Mouse (Mus musculus) kidney, embryonic 16.5 days (tissue): ENCODE results near the gene Tnfrsf13c. TPM values are rescaled to one million over a fixed set of nuclear protein-coding genes. Genes with fewer than 3 reads are reported as not detected.

Experiments
- ATAC-seq: fragments of 200-750 bp; cut with Nextera tagmentation; 2 replicates; pipeline ENCODE4 v1.8.0; 2017; ENCODE audit warnings: moderate TSS enrichment; ENCODE audit not compliant: low FRiP score, low TSS enrichment
- H3K27ac ChIP-seq: fragments of 300-500 bp; sonication (generic); 2 replicates; pipeline ENCODE4 v1.5.1; 2014; ENCODE audit warnings: low read length
- H3K27me3 ChIP-seq: fragments of 300-500 bp; sonication (generic); 2 replicates; pipeline ENCODE4 v1.6.1; 2014; ENCODE audit warnings: low read length, control low read depth, mixed read lengths; ENCODE audit not compliant: insufficient read depth
- H3K36me3 ChIP-seq: fragments of 300-500 bp; sonication (generic); 2 replicates; pipeline ENCODE4 v1.6.1; 2014; ENCODE audit warnings: low read length, control low read depth, mixed read lengths; ENCODE audit not compliant: insufficient read depth
- H3K4me1 ChIP-seq: fragments of 300-500 bp; sonication (generic); 2 replicates; pipeline ENCODE4 v1.6.1; 2014; ENCODE audit warnings: low read length, control low read depth, mixed read lengths; ENCODE audit not compliant: insufficient read depth
- H3K4me2 ChIP-seq: fragments of 300-500 bp; sonication (generic); replicated peaks from 2 replicates; pipeline ENCODE4 v1.6.1; 2014; ENCODE audit warnings: low read depth, low read length
- H3K4me3 ChIP-seq: fragments of 300-500 bp; sonication (generic); 2 replicates; pipeline ENCODE4 v1.5.1; 2014; ENCODE audit warnings: mild to moderate bottlenecking, low read length
- H3K9ac ChIP-seq: fragments of 300-500 bp; sonication (generic); replicated peaks from 2 replicates; pipeline ENCODE4 v1.6.1; 2014; ENCODE audit warnings: low read length
- H3K9me3 ChIP-seq: fragments of 300-500 bp; sonication (generic); 2 replicates; pipeline ENCODE4 v1.6.1; 2016; ENCODE audit warnings: low read length, control low read depth
- WGBS: fragments of 180-500 bp; shearing (Covaris S2); extraction: QIAGEN DNeasy Blood & Tissue Kit; methylation state at CpG from one replicate; pipeline ENCODE4 v1.1.7; 2014; 5-methylcytosine and 5-hydroxymethylcytosine counted together
- polyA plus RNA-seq: library from polyadenylated mRNA; unstranded; fragments of >200 nt; fragmentation: Nextera tagmentation; extraction: Ambion mirVana; gene quantifications from 2 replicates; pipeline ENCODE4 v1.2.1, GENCODE M21; 2015

Gene Tnfrsf13c
- polyA plus RNA-seq, 1 experiment from 2014 or later: 0.15 TPM

DNA sequence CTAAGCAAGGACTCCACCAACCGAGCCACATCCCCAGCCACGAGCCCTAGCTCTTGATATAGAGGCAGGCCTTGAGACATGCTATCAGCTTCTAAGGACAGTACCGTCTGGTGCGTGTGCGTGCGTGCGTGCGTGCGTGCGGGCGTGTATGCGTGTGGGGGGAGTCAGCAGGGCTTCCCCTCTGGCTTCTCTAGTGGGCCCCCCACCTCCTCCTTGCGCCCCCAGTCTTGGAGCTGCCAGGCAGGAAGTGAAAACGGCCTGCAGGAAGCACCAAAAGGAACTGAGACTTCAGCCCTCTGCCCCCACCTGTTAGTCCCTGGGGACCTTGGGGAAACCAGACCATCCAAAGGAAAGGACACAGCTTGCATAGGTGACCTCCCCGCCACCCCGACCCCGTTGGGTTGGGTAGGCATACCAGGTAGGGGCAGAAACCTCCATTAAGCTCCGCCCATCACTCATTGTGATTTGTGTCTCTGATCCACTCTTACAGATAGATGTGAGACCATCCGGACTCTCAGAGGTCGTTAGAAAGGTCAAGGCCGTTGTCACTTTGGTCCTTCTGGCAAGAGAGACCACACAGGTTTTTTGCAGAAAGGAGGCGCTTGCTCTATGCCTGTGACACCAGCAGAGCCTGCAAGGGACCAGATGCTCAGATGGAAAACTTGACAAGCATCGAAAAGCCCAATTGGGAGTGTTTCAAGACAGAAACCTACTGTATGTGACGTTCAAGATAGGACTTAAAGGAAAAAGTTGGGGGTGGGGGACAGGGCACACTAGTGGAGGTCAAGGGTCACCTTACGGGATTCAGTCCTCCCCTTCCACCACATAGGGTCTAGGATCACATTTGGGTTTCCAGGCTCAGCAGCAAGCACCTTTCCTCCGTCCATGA, 5.1 kb downstream of the Tnfrsf13c start:
- H3K27ac ChIP-seq: no peak overlapping the region
- H3K27me3 ChIP-seq: peaks cover 36% of the 10 kb centered on the region
- WGBS: 71% methylated on average over 26 of the region's 26 CpGs
- no peak overlapping the region for H3K4me2 ChIP-seq
- H3K9ac ChIP-seq: no peak overlapping the region
- no peak for ATAC-seq
- H3K36me3 ChIP-seq: no peaks in the 10 kb centered on the region
- no peak overlapping the region for H3K4me3 ChIP-seq
- H3K4me1 ChIP-seq: peaks cover 5% of the 10 kb centered on the region
- no peaks in the 10 kb centered on the region for H3K9me3 ChIP-seq

DNA sequence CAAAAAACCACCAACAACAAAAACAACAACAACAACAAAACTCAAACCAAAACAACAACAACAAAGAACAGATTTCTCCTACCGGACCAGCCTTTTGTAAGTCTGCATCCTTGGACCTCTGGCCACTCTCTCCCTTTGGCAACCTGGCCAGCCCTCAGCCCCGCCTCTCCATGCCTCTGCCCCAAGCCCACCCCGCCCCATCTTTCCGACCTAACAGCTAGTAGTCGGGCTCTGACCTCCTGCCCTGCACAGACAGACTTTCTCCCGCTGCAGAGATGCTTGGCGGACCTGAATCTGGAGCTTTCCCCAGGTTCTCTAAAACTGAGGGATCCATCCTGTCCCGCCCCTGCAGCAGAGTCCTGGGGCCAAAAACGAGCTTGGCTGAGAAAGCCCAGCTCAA, 6.2 kb downstream of the Tnfrsf13c start:
- no peak overlapping the region for H3K4me3 ChIP-seq
- H3K4me2 ChIP-seq: no peak overlapping the region
- WGBS: 41% methylated on average over 9 of the region's 9 CpGs
- peaks cover 42% of the 10 kb centered on the region for H3K27me3 ChIP-seq
- no peak overlapping the region for H3K27ac ChIP-seq
- no peaks in the 10 kb centered on the region for H3K36me3 ChIP-seq
- no peak overlapping the region for H3K9ac ChIP-seq
- ATAC-seq: no peak
- no peaks in the 10 kb centered on the region for H3K4me1 ChIP-seq
- no peaks in the 10 kb centered on the region for H3K9me3 ChIP-seq

DNA sequence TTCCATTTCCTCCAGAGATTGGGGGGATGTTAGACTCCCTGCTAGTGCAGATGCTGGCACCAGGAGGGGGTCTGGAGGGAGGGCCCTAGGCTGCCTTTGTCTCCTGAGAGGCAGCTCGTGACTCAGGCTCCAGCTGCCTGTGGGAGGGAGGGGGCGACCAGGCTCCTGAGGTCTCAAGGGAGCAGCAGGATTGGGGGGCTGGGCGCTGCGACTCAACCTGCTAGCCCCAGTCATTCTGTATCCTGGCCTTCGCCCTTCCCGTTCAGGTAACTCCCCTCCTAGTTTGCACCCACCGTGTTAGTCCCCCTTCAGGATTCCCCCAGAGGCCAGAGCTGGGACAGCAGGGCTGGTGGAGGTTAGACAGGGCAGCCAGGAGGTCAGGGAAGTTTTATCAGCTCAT, 7.1 kb downstream of the Tnfrsf13c start:
- Histone ChIP-seq H3K4me2 (no peak overlapping the region), H3K27ac (no peak overlapping the region), H3K9me3 (no peaks in the 10 kb centered on the region), H3K4me1 (peaks cover 8% of the 10 kb centered on the region; the same call in 1 of the 2 replicates), H3K9ac (no peak overlapping the region), H3K36me3 (no peaks in the 10 kb centered on the region), H3K27me3 (peaks cover 50% of the 10 kb centered on the region), H3K4me3 (no peak overlapping the region)
- 25% methylated on average over 7 of the region's 7 CpGs for WGBS
- ATAC-seq: no peak

DNA sequence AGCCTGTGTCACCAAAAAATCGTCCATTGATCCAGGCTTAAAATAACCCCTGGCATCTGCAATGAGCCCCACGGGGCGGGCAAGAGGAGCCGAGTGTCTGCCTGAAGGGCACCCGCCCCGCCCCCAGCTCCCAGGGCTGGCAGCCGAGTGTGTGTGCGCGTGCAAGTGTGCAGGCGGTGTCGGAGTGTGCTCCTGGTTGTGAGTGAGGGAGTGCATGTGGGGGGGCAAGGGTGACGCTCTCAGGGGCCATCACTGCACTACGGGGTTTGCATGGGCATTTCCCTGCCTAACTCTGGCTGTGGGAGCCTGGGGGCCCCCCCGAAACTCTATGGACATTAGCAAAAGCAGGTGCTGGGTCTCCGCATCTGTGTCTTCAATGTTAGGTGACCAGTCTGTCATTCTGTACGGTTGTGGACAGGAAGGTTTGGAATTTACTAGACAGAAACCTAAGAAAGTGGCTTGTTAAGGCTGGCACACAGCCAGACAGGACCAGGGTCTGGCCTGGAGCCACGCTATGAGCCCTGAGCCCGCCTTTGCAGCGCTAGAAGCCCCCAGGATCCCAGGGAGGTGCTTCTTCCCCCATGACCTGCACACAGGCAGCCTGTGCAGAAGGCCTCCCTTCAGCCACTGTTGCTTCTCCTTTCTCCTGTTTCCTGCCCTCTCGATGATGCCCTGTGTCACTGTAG, 7.9 kb downstream of the Tnfrsf13c start:
- Histone ChIP-seq H3K27ac (no peak overlapping the region), H3K36me3 (no peaks in the 10 kb centered on the region), H3K4me2 (no peak overlapping the region), H3K9me3 (no peaks in the 10 kb centered on the region), H3K4me3 (no peak overlapping the region), H3K27me3 (peaks cover 57% of the 10 kb centered on the region), H3K9ac (0 out of 2 replicates have a peak overlapping the region, but pooled peaks have one; percentile 16), H3K4me1 (peaks cover 16% of the 10 kb centered on the region)
- WGBS: 50% methylated on average over 20 of the region's 20 CpGs
- no peak for ATAC-seq

DNA sequence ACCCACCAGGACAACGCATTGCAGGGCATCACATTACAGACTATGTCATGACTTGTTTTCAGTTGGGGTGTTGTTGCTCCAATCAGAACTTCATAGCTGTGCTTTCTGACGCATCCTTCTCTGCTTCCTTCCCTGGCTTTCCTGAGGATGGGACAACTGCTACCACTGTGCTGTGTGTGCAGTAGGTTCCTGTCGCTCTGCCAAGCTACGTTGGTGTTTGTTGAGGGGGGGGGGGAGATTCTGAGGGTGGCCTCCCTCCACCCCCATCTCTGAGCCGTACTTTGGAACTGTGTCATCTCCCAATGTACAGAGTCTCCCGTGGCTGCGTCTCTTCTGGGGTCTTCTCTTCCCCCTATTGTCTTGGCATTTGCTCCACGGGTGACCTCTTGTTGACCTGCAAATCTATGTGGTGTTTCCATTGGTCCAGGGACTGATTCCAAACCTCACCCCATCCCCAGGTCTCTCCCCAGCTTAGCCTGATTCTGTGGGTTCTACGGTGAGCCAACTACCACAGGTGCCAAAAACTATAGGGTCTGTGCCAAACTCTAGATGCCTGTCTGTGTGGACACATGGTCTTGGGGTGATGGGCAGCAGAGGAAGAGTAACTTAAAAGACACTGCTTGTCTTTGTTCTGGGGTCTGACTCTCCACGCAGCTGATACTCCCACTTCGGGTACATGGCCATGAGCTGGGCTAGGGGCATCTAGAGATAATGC, 8.7 kb downstream of the Tnfrsf13c start:
- WGBS: 53% methylated on average over 11 of the region's 11 CpGs
- Histone ChIP-seq H3K4me3 (no peak overlapping the region), H3K9ac (no peak overlapping the region), H3K9me3 (no peaks in the 10 kb centered on the region), H3K4me2 (no peak overlapping the region), H3K27me3 (peaks cover 65% of the 10 kb centered on the region), H3K4me1 (peaks cover 16% of the 10 kb centered on the region), H3K36me3 (no peaks in the 10 kb centered on the region), H3K27ac (no peak overlapping the region)
- no peak for ATAC-seq

DNA sequence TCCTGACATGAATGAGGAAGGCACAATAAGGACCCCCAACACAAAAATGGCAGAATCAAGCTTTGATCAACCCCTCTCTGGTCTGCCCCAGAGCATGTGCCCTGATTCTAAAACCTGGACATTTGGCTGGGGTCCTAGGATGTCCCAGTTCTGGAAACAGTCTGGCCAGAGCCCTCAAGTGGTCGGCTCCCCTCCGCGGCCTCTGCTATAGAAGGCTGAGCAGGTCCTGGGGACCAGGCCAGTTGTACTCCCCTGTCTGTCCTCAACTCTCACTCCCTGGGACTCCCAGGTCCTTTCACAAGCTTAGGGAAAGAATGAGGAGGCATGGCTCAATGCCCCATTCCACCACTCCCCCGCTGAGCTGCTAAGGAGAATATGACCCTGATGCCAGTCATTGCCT, 10.9 kb downstream of the Tnfrsf13c start:
- H3K36me3 ChIP-seq: no peaks in the 10 kb centered on the region
- 0 out of 2 replicates have a peak overlapping the region, but pooled peaks have one; percentile 78 for H3K4me2 ChIP-seq
- no peak for ATAC-seq
- H3K4me3 ChIP-seq: no peak overlapping the region; the same call in 1 of the 2 replicates
- no peak overlapping the region for H3K9ac ChIP-seq
- H3K9me3 ChIP-seq: no peaks in the 10 kb centered on the region
- H3K4me1 ChIP-seq: peaks cover 16% of the 10 kb centered on the region
- peaks cover 85% of the 10 kb centered on the region for H3K27me3 ChIP-seq
- 16% methylated on average over 4 of the region's 4 CpGs for WGBS
- no peak overlapping the region for H3K27ac ChIP-seq

DNA sequence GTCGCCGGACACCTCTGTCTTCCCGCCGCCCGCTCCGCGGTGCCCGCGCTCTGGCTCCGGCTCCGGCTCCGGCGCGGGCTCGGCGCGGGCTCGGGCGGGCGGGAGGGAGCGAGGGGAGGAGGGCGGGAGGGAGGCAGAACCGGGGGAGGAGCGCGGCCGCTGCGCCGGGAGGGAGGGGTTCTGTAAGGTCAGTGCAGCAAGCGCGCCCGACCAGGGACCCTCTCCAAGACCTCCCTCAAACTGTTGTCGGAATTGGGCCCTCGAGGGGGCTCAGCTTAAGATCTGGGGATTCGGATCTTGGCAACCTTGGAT, 11.5 kb downstream of the Tnfrsf13c start, which contains the start of gene Shisa8:
Gene Shisa8, minus strand, starts transcription at position 64 of the 312 bp plus-strand sequence.
- WGBS: under 1% methylated on average over 30 of the region's 34 CpGs

DNA sequence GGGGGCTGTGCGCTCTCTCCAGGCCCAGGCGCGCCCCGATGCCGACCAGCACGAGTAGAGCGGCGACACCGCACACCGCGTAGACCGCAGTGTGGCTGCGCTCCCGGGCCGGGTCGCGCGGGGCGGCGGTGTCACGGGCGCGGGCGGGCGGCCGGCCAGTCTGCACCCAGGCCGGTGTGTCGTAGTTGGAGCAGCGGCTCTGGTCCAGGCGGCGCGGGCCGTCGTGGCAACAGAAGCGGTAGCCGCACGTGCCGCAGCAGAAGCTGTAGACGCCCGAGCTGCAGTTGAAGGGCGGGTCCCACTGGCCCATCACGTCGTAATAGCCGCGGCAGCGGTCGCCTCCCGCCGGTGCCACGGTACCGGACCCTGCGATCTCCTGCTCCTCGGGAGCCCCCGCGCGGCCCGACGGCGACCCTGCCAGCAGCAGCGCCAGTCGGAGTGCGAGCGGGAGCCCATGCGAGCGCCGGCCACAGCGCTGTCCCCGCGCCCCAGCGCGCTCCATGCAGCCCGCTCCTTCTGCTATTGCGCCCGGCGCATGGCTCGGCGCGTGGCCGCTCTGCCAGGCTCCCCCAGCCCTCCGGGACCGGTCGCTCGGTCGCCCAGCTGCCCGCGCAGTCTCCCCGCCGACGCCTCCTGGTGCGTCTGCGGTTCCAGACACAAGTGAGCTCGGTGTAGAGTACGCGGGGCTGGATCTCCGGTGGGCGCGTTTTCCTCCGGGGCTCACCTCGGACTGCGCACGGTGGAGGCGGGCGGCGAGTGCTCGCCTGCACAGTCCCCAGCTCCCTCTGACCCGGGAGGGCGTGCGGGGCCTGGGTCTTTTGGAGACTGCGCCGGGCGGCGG, 12.0 kb downstream of the Tnfrsf13c start:
- H3K27ac ChIP-seq: no peak overlapping the region
- peak overlapping the region; percentile 52 for H3K4me3 ChIP-seq
- H3K4me2 ChIP-seq: peak overlapping the region; percentile 78
- peaks cover 19% of the 10 kb centered on the region for H3K4me1 ChIP-seq
- H3K9ac ChIP-seq: peak overlapping the region; percentile 61
- peak; percentile 32; the same call in 1 of the 2 replicates for ATAC-seq
- H3K9me3 ChIP-seq: no peaks in the 10 kb centered on the region
- H3K36me3 ChIP-seq: no peaks in the 10 kb centered on the region
- under 1% methylated on average over 108 of the region's 112 CpGs for WGBS
- H3K27me3 ChIP-seq: peaks cover 92% of the 10 kb centered on the region

More for the DNA sequence above, 11.5 kb downstream of the Tnfrsf13c start, which contains the start of gene Shisa8:
- H3K27ac ChIP-seq: no peak within 1 kb of the TSS
- ATAC-seq: no peak
- H3K4me1 ChIP-seq: peaks cover 16% of the 10 kb centered on the region
- H3K27me3 ChIP-seq: peaks cover 90% of the 10 kb centered on the region
- H3K4me3 ChIP-seq: peak within 1 kb of the TSS; percentile 52
- no peaks in the 10 kb centered on the region for H3K36me3 ChIP-seq
- H3K9me3 ChIP-seq: no peaks in the 10 kb centered on the region
- peak within 1 kb of the TSS; percentile 78 for H3K4me2 ChIP-seq
- peak within 1 kb of the TSS; percentile 61 for H3K9ac ChIP-seq

DNA sequence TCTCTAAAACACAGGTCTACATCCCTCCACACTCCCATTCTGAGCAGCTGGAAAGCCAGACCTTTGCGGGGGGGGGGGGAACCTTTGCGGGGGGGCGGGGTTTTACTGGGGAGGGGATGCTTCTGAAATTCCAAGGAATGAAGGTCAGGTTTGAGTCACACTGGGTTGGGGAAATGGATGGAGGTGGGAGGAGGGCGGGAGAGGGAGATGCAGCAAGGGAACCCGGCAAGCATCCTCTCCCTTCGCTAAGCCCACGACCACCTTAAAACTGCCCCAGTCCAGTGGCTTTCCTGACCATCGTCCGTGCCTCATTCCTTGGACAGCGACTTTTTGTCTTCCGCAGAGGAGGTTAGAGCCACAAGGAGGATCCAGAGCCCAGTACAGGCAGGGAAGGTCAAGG, 12.9 kb downstream of the Tnfrsf13c start:
- Histone ChIP-seq H3K36me3 (0 out of 2 replicates have a peak, but pooled peaks cover under 1% of the 10 kb centered on the region), H3K4me3 (peak overlapping the region; percentile 52), H3K27me3 (peaks cover 93% of the 10 kb centered on the region), H3K27ac (no peak overlapping the region), H3K4me2 (peak overlapping the region; percentile 78), H3K9ac (no peak overlapping the region; the same call in 1 of the 2 replicates), H3K9me3 (no peaks in the 10 kb centered on the region), H3K4me1 (peaks cover 28% of the 10 kb centered on the region)
- WGBS: 0% methylated on average over 9 of the region's 11 CpGs
- no peak for ATAC-seq
